Mouse (Mus musculus) leukemia stem cell, adult 10-12 weeks (primary cell): Measurements from ENCODE around the gene Vamp3. TPM values are rescaled to one million over a fixed set of nuclear protein-coding genes. Genes with fewer than 3 reads are reported as not detected.

Source experiments
- polyA plus RNA-seq: library from polyadenylated mRNA; stranded (reverse); fragments of >175 nt; gene quantifications from 2 replicates; pipeline ENCODE4 v1.2.3, GENCODE M21; 2012; ENCODE audit warnings: low replicate concordance

The Vamp3 gene
- polyA plus RNA-seq: 2.1 and 5.0 TPM in 2 replicates

GRCm38 (mm10) chr4:151057347-151058321 lies at the start of gene Vamp3:
TSS of gene Vamp3 (minus strand) at chr4:151057963.

GRCm38 (mm10) chr4:151089270-151089669 lies 31.5 kb upstream of the Vamp3 start, which contains the start of gene Gm13090:
TSS of gene Gm13090 (plus strand) at chr4:151089570.

GRCm38 (mm10) chr4:151044037-151044943 lies 13.5 kb downstream of the Vamp3 start, which contains the start of gene Per3:
TSS of gene Per3 (minus strand) at chr4:151044665.

Other genes starting within 250 kb of the Vamp3 start
- 0.16 and 0.36 TPM in 2 replicates for gene Errfi1, start 204.0 kb downstream of the Vamp3 start, polyA plus RNA-seq
- 50.6 and 74.3 TPM in 2 replicates for gene Park7, start 143.5 kb downstream of the Vamp3 start, polyA plus RNA-seq
- gene Tnfrsf9, start 143.4 kb downstream of the Vamp3 start, polyA plus RNA-seq: 0.62 and 1.0 TPM in 2 replicates
- not detected in 2 replicates for gene Uts2, start 60.9 kb downstream of the Vamp3 start, polyA plus RNA-seq
- gene Per3, start 13.3 kb downstream of the Vamp3 start, polyA plus RNA-seq: 3.9 and 4.1 TPM in 2 replicates
- not detected in 2 replicates for gene Gm13090, start 31.6 kb upstream of the Vamp3 start, polyA plus RNA-seq